Mouse (Mus musculus): ENCODE measurements around the gene Prr12.

GRCm38 (mm10) chr7:44983944-44984832, 68.5 kb downstream of the Prr12 start:
- TF ChIP-seq POLR2A (IDR thresholded peaks at IDR 0.05; ENCODE audit: insufficient read depth, low read depth, low read length) (no peak), CTCF (IDR thresholded peaks at IDR 0.05; ENCODE audit: insufficient read depth, low read depth, low read length) (no peak)
